Mouse (Mus musculus) limb, embryonic 11.5 days (tissue): ENCODE data around the gene Fbxl16. TPM values are rescaled to one million over a fixed set of nuclear protein-coding genes. Genes with fewer than 3 reads are reported as not detected.

Source experiments
- ATAC-seq: fragments of 200-750 bp; cut with Nextera tagmentation; 2 replicates; pipeline ENCODE4 v1.8.0; 2017; ENCODE audit warnings: low read depth; ENCODE audit not compliant: insufficient number of reproducible peaks, low FRiP score, low TSS enrichment
- DNase-seq: peaks from one replicate; pipeline ENCODE4 v3.0.0-alpha.2; 2015; ENCODE audit warnings: low spot score
- H3K27ac ChIP-seq: fragments of 300-500 bp; sonication (generic); replicated peaks from 2 replicates; pipeline ENCODE4 v1.5.1; 2014; ENCODE audit warnings: low read depth, mild to moderate bottlenecking, low read length
- H3K27me3 ChIP-seq: fragments of 300-500 bp; sonication (generic); 2 replicates; pipeline ENCODE4 v1.6.1; 2014; ENCODE audit warnings: mild to moderate bottlenecking, low read length, mixed read lengths; ENCODE audit not compliant: control insufficient read depth, insufficient read depth
- H3K36me3 ChIP-seq: fragments of 300-500 bp; sonication (generic); 2 replicates; pipeline ENCODE4 v1.6.1; 2014; ENCODE audit warnings: mild to moderate bottlenecking, low read length, moderate library complexity, mixed read lengths; ENCODE audit not compliant: control insufficient read depth, insufficient read depth
- H3K4me1 ChIP-seq: fragments of 300-500 bp; sonication (generic); 2 replicates; pipeline ENCODE4 v1.6.1; 2014; ENCODE audit warnings: low read length, mixed read lengths; ENCODE audit not compliant: control insufficient read depth, insufficient read depth
- H3K4me2 ChIP-seq: fragments of 300-500 bp; sonication (generic); 2 replicates; pipeline ENCODE4 v1.6.1; 2014; ENCODE audit warnings: low read depth, mild to moderate bottlenecking, moderate library complexity; ENCODE audit not compliant: severe bottlenecking
- H3K4me3 ChIP-seq: fragments of 300-500 bp; sonication (generic); 2 replicates; pipeline ENCODE4 v1.5.1; 2014; ENCODE audit warnings: low read depth, low read length
- H3K9ac ChIP-seq: fragments of 300-500 bp; sonication (generic); 2 replicates; pipeline ENCODE4 v1.6.1; 2014; ENCODE audit warnings: mild to moderate bottlenecking, low read length
- H3K9me3 ChIP-seq: fragments of 300-500 bp; sonication (generic); 2 replicates; pipeline ENCODE4 v1.6.1; 2016; ENCODE audit warnings: low read length; ENCODE audit not compliant: control insufficient read depth
- WGBS: fragments of 180-500 bp; shearing (Covaris S2); extraction: QIAGEN DNeasy Blood & Tissue Kit; methylation state at CpG from one replicate; pipeline ENCODE4 v1.1.7; 2014; 5-methylcytosine and 5-hydroxymethylcytosine counted together
- polyA plus RNA-seq: library from polyadenylated mRNA; unstranded; fragments of >200 nt; fragmentation: Nextera tagmentation; extraction: Ambion mirVana; gene quantifications from 2 replicates; pipeline ENCODE4 v1.2.1, GENCODE M21; 2014

Fbxl16 gene
- polyA plus RNA-seq, 1 experiment from 2014 or later: 1.4 TPM

- DNase-seq (no peak), ATAC-seq (no peak)
- H3K36me3 ChIP-seq: no peaks in the 10 kb centered on the region
- no peak overlapping the region for H3K9ac ChIP-seq
- peak overlapping the region; percentile 20 for H3K4me2 ChIP-seq
- H3K4me3 ChIP-seq: 0 out of 2 replicates have a peak overlapping the region, but pooled peaks have one; percentile 6
- H3K27ac ChIP-seq: no peak overlapping the region
- H3K27me3 ChIP-seq: peaks cover 40% of the 10 kb centered on the region
- WGBS: 5% methylated on average over 46 of the region's 46 CpGs
- peaks cover 3% of the 10 kb centered on the region; the same call in 1 of the 2 replicates for H3K4me1 ChIP-seq
- no peaks in the 10 kb centered on the region for H3K9me3 ChIP-seq
Measured at GRCm38 (mm10) chr17:25818851-25819780, 10.2 kb downstream of the Fbxl16 start.

- H3K4me1 ChIP-seq: peaks cover 15% of the 10 kb centered on the region
- ATAC-seq: peak; percentile 33; the same call in 1 of the 2 replicates
Measured at GRCm38 (mm10) chr17:25823452-25823851, 14.6 kb downstream of the Fbxl16 start, which contains the start of gene Wdr24. Gene Wdr24 (plus strand): TSS chr17:25823627.

GRCm38 (mm10) chr17:25824362-25825142 is 15.7 kb downstream of the Fbxl16 start:
- Histone ChIP-seq H3K36me3 (peaks cover 4% of the 10 kb centered on the region; the same call in 1 of the 2 replicates), H3K9ac (0 out of 2 replicates have a peak overlapping the region, but pooled peaks have one; percentile 5), H3K4me2 (peak overlapping the region; percentile 96; the same call in 1 of the 2 replicates), H3K27ac (no peak overlapping the region), H3K27me3 (peaks cover 13% of the 10 kb centered on the region), H3K4me1 (peaks cover 18% of the 10 kb centered on the region), H3K9me3 (no peaks in the 10 kb centered on the region), H3K4me3 (peak overlapping the region; percentile 54)
- DNase-seq: no peak
- WGBS: 72% methylated on average over 17 of the region's 17 CpGs
- no peak for ATAC-seq

More at GRCm38 (mm10) chr17:25823452-25823851, 14.6 kb downstream of the Fbxl16 start, which contains the start of gene Wdr24:
- DNase-seq: peak; percentile 80
- under 1% methylated on average over 18 of the region's 18 CpGs for WGBS
- Histone ChIP-seq H3K9ac (peak within 1 kb of the TSS; percentile 64; the same call in 1 of the 2 replicates), H3K36me3 (peaks cover 4% of the 10 kb centered on the region; the same call in 1 of the 2 replicates), H3K9me3 (no peaks in the 10 kb centered on the region), H3K27me3 (peaks cover 24% of the 10 kb centered on the region), H3K27ac (no peak within 1 kb of the TSS), H3K4me3 (peak within 1 kb of the TSS; percentile 54), H3K4me2 (peak within 1 kb of the TSS; percentile 96)

GRCm38 (mm10) chr17:25825311-25825710 is 16.4 kb downstream of the Fbxl16 start:
- ATAC-seq: no peak
- peaks cover 5% of the 10 kb centered on the region; the same call in 1 of the 2 replicates for H3K36me3 ChIP-seq
- DNase-seq: no peak
- H3K4me3 ChIP-seq: no peak overlapping the region
- H3K4me1 ChIP-seq: peaks cover 23% of the 10 kb centered on the region
- H3K9ac ChIP-seq: no peak overlapping the region
- 88% methylated on average over 6 of the region's 6 CpGs for WGBS
- no peaks in the 10 kb centered on the region for H3K9me3 ChIP-seq
- no peak overlapping the region for H3K4me2 ChIP-seq
- H3K27me3 ChIP-seq: peaks cover 5% of the 10 kb centered on the region
- H3K27ac ChIP-seq: no peak overlapping the region

DNA sequence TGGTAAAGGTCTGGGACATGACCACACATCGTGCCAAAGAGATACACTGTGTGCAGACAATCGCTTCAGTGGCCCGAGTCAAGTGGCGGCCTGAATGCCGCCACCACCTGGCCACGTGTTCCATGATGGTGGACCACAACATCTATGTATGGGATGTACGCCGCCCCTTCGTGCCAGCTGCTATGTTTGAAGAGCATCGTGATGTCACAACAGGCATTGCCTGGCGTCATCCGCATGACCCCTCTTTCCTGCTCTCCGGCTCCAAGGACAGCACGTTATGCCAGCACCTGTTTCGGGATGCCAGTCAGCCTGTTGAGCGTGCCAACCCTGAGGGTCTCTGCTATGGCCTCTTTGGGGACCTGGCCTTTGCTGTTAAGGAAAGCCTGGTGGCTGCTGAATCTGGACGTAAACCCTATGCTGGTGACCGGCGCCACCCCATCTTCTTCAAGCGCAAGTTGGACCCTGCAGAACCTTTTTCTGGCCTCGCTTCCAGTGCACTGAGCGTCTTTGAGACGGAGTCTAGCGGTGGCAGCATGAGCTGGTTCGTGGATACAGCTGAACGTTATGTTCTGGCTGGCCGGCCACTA is 17.2 kb downstream of the Fbxl16 start:
- H3K4me2 ChIP-seq: no peak overlapping the region
- no peak overlapping the region for H3K4me3 ChIP-seq
- peaks cover 23% of the 10 kb centered on the region for H3K4me1 ChIP-seq
- no peak overlapping the region for H3K9ac ChIP-seq
- DNase-seq: no peak
- no peak overlapping the region for H3K27ac ChIP-seq
- no peaks in the 10 kb centered on the region for H3K27me3 ChIP-seq
- peaks cover 13% of the 10 kb centered on the region for H3K36me3 ChIP-seq
- H3K9me3 ChIP-seq: no peaks in the 10 kb centered on the region
- 93% methylated on average over 27 of the region's 27 CpGs for WGBS
- no peak for ATAC-seq

GRCm38 (mm10) chr17:25827011-25827410 is 18.1 kb downstream of the Fbxl16 start:
- no peaks in the 10 kb centered on the region for H3K9me3 ChIP-seq
- ATAC-seq: no peak
- WGBS: 92% methylated on average over 13 of the region's 13 CpGs
- H3K4me1 ChIP-seq: peaks cover 32% of the 10 kb centered on the region
- H3K27me3 ChIP-seq: no peaks in the 10 kb centered on the region
- DNase-seq: no peak
- no peak overlapping the region for H3K27ac ChIP-seq
- H3K4me3 ChIP-seq: no peak overlapping the region
- peaks cover 17% of the 10 kb centered on the region for H3K36me3 ChIP-seq
- no peak overlapping the region for H3K9ac ChIP-seq
- H3K4me2 ChIP-seq: no peak overlapping the region

GRCm38 (mm10) chr17:25827546-25828222 is 18.8 kb downstream of the Fbxl16 start:
- 93% methylated on average over 21 of the region's 22 CpGs for WGBS
- Histone ChIP-seq H3K9me3 (no peaks in the 10 kb centered on the region), H3K27ac (no peak overlapping the region)

More at GRCm38 (mm10) chr17:25827546-25828222, 18.8 kb downstream of the Fbxl16 start:
- ATAC-seq (no peak), DNase-seq (no peak)
- Histone ChIP-seq H3K9ac (no peak overlapping the region), H3K27me3 (no peaks in the 10 kb centered on the region), H3K4me3 (peak overlapping the region; percentile 48; the same call in 1 of the 2 replicates), H3K4me2 (no peak overlapping the region), H3K4me1 (peaks cover 34% of the 10 kb centered on the region), H3K36me3 (peaks cover 17% of the 10 kb centered on the region)
